Mouse (Mus musculus) heart, embryonic 13.5 days (tissue): ENCODE results near the gene Cox7c. TPM values are rescaled to one million over a fixed set of nuclear protein-coding genes. Genes with fewer than 3 reads are reported as not detected.
"Not testable (repeated sequence)": the region's sequence is repeated elsewhere in the genome, so short reads cannot be mapped to it uniquely, and the experiment has no call there.

Source experiments
- ATAC-seq: fragments of 200-750 bp; cut with Nextera tagmentation; 2 replicates; pipeline ENCODE4 v1.8.0; 2017; ENCODE audit warnings: moderate TSS enrichment; ENCODE audit not compliant: insufficient number of reproducible peaks, low FRiP score, low TSS enrichment; ENCODE audit errors: extremely low read depth
- H3K27ac ChIP-seq: fragments of 300-500 bp; sonication (generic); replicated peaks from 2 replicates; pipeline ENCODE4 v1.5.1; 2015; ENCODE audit warnings: moderate library complexity, mild to moderate bottlenecking, inconsistent platforms
- H3K27me3 ChIP-seq: fragments of 300-500 bp; sonication (generic); replicated peaks from 2 replicates; pipeline ENCODE4 v1.6.1; 2015; ENCODE audit warnings: mild to moderate bottlenecking, inconsistent platforms
- H3K36me3 ChIP-seq: fragments of 300-500 bp; sonication (generic); 2 replicates; pipeline ENCODE4 v1.6.1; 2015; ENCODE audit warnings: mild to moderate bottlenecking, inconsistent platforms
- H3K4me1 ChIP-seq: fragments of 300-500 bp; sonication (generic); 2 replicates; pipeline ENCODE4 v1.6.1; 2015; ENCODE audit warnings: inconsistent platforms
- H3K4me2 ChIP-seq: fragments of 300-500 bp; sonication (generic); 2 replicates; pipeline ENCODE4 v1.6.1; 2015; ENCODE audit warnings: inconsistent platforms, mild to moderate bottlenecking, moderate library complexity
- H3K4me3 ChIP-seq: fragments of 300-500 bp; sonication (generic); 2 replicates; pipeline ENCODE4 v1.5.1; 2015; ENCODE audit warnings: moderate library complexity, mild to moderate bottlenecking, inconsistent platforms
- H3K9ac ChIP-seq: fragments of 300-500 bp; sonication (generic); 2 replicates; pipeline ENCODE4 v1.6.1; 2015; ENCODE audit warnings: inconsistent platforms, mild to moderate bottlenecking, moderate library complexity
- H3K9me3 ChIP-seq: fragments of 300-500 bp; sonication (generic); 2 replicates; pipeline ENCODE4 v1.6.1; 2016; ENCODE audit warnings: inconsistent platforms
- WGBS: fragments of 180-500 bp; shearing (Covaris S2); methylation state at CpG from one replicate; pipeline ENCODE4 v1.1.7; 2015; ENCODE audit warnings: mixed read lengths; 5-methylcytosine and 5-hydroxymethylcytosine counted together
- polyA plus RNA-seq: library from polyadenylated mRNA; unstranded; fragments of >200 nt; fragmentation: Nextera tagmentation; extraction: Ambion mirVana; gene quantifications from 2 replicates; pipeline ENCODE4 v1.2.1, GENCODE M21; 2015

The Cox7c gene
- polyA plus RNA-seq: 1,010 and 1,194 TPM in 2 replicates

DNA sequence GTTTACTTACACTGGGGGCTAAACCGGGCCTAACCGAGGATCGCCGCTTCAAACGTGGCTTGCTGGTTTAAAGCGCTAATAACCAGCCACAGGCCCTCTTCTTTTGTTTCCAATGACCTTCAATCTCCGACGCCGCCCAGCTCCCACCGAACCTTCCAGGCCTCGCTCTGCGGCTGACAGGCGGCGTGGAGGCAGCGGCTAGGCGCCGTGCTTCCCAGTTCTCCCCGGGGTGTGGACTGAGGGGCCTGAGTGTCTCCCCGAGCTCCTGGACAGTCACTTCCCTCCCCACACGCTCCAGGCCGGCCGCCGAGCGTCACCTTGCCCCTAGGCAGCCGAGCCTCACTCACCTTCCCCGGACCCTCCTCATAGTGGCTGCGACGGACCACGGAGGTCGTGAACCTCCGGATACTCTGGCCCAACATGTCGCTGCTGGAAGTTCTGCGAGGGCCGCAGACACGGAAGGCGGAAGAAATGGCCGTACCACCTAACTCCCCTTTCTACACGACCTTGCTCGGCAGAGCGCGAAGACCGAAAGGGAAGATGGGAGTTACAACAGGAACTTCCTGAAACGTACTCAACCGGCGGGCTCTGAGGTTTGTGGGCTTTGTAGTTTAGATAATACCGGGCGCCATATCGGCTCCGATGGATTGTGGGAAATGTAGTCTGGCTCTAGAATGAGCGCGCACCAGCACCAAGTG lies at the start of gene Cox7c:
TSS of gene Cox7c (minus strand) at position 651 of the 698 bp plus-strand sequence.
- no peaks in the 10 kb centered on the region for H3K9me3 ChIP-seq

GRCm38 (mm10) chr13:86068011-86068724 lies 21.5 kb upstream of the Cox7c start:
- H3K4me2 ChIP-seq: no peak overlapping the region
- H3K27me3 ChIP-seq: no peaks in the 10 kb centered on the region
- H3K27ac ChIP-seq: no peak overlapping the region
- no peaks in the 10 kb centered on the region for H3K4me1 ChIP-seq
- H3K36me3 ChIP-seq: no peaks in the 10 kb centered on the region
- 49% methylated on average over 3 of the region's 3 CpGs for WGBS
- H3K9ac ChIP-seq: no peak overlapping the region
- H3K9me3 ChIP-seq: no peaks in the 10 kb centered on the region
- ATAC-seq: no peak
- H3K4me3 ChIP-seq: no peak overlapping the region

More for the DNA sequence above, at the start of gene Cox7c:
- Histone ChIP-seq H3K4me2 (peak within 1 kb of the TSS; percentile 76), H3K27ac (peak within 1 kb of the TSS; percentile 97), H3K9ac (peak within 1 kb of the TSS; percentile 100), H3K4me3 (peak within 1 kb of the TSS; percentile 97), H3K27me3 (no peaks in the 10 kb centered on the region), H3K4me1 (no peaks in the 10 kb centered on the region), H3K36me3 (peaks cover 26% of the 10 kb centered on the region)
- under 1% methylated on average over 51 of the region's 51 CpGs for WGBS
- peak; percentile 89 for ATAC-seq

- Histone ChIP-seq H3K4me3 (no peak overlapping the region), H3K9ac (no peak overlapping the region), H3K4me1 (no peaks in the 10 kb centered on the region), H3K4me2 (no peak overlapping the region), H3K27me3 (no peaks in the 10 kb centered on the region), H3K27ac (no peak overlapping the region), H3K36me3 (no peaks in the 10 kb centered on the region), H3K9me3 (no peaks in the 10 kb centered on the region)
- ATAC-seq: no peak
These were observed 20.8 kb upstream of the Cox7c start for GRCm38 (mm10) chr13:86067508-86067907.

- not testable (repeated sequence) for H3K27ac ChIP-seq, H3K4me1 ChIP-seq, ATAC-seq, H3K9me3 ChIP-seq, H3K9ac ChIP-seq, H3K27me3 ChIP-seq, H3K4me3 ChIP-seq, H3K36me3 ChIP-seq, H3K4me2 ChIP-seq
- 21% methylated on average over 8 of the region's 8 CpGs for WGBS
These were observed 7.4 kb upstream of the Cox7c start for GRCm38 (mm10) chr13:86054091-86054490.

DNA sequence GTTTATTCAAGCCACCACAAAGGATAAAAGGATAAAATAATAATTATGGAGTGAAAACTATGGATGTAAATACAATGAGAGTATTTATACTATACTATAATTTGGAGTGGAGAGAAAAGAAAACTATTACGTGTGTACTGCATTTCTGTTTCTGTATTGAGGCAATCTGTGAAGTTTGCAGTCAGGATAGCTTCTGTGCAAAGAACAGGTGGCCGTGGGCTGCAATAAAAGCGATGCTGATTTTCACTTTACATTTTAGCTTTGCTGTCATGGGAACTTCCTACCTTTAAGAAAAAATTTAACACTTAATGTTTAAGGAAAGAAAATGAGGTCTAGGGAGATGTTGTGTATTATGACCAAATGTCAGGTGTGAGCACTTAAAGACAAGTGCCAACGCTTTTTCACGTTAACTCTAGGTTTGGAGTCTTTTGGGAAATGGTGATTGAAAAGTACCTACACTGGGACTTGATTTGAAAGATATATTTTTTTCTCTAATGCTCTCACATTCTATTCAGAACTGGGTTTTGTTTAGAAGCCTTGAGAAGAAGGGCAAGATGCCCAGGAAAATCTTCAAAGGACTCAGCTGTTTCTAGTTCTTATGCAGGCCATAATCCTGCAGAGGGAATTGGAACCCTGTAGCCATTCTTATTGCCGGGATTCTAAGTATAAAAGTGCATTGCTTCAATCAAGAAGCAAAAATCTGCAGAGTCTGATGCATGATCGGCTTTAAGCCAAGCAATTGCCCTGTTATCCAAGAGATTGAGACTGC lies 41.6 kb downstream of the Cox7c start:
- ATAC-seq: no peak
- Histone ChIP-seq H3K4me1 (no peaks in the 10 kb centered on the region), H3K9ac (no peak overlapping the region), H3K4me3 (no peak overlapping the region), H3K4me2 (no peak overlapping the region), H3K27me3 (no peaks in the 10 kb centered on the region), H3K9me3 (no peaks in the 10 kb centered on the region), H3K27ac (no peak overlapping the region), H3K36me3 (no peaks in the 10 kb centered on the region)
- WGBS: 75% methylated on average over 7 of the region's 7 CpGs
